19 mouse cellular contexts compared by ENCODE assay signal in the genomic region with DNA sequence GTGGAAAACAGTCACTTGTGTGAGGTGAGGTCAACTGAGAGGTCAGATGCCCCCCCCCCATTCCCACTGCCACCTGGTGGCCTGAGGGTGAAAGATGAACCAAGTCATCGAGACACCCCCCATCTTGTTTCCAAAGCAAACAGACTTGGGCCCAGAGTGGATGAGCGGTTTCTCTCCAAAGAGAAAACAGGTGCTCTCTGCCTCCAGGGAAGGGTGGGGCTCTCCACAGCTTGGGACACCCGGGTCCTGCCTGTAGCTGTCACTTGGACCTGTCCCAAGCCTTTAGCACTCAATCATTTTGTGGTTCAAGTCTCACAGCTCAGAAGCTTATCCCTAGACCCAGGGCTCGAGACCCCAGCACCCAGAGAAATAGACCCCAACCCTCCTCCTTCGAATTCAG. TPM values are rescaled to one million over a fixed set of nuclear protein-coding genes. Genes with fewer than 3 reads are reported as not detected.
DNase-seq lines count a peak whose midpoint lies in the region; ATAC-seq and TF ChIP-seq lines count a peak whose summit lies in the region.
"Had no signal": no experiment of that assay in that cellular context is flagged by ENCODE, and none has a peak within 500 bp of the region (broad histone marks: within the 10 kb centered on the region; RNA-seq: fewer than 3 reads in every experiment).

No protein-coding gene starts in this region.

- H3K9me3 ChIP-seq in hindbrain, postnatal 0 days (ENCODE audit: low read length) = no peaks in the 10 kb centered on the region
- no peaks in the 10 kb centered on the region for H3K9me3 ChIP-seq in hindbrain, embryonic 10.5 days
- H3K9me3 ChIP-seq in midbrain, embryonic 11.5 days (ENCODE audit: control insufficient read depth, low read length) = no peaks in the 10 kb centered on the region
- no peaks in the 10 kb centered on the region for H3K9me3 ChIP-seq in midbrain, postnatal 0 days (ENCODE audit: low read length)
- H3K9me3 ChIP-seq: embryonic facial prominence, embryonic 15.5 days; forebrain, embryonic 10.5 days; G1E; limb, embryonic 15.5 days; liver, embryonic 15.5 days; neural tube, embryonic 15.5 days had no signal

- 82% methylated on average over 5 of the region's 5 CpGs for WGBS in hindbrain, postnatal 0 days
- 75% methylated on average over 5 of the region's 5 CpGs for WGBS in hindbrain, embryonic 10.5 days
- WGBS in midbrain, embryonic 11.5 days = 81% methylated on average over 5 of the region's 5 CpGs
- 80% methylated on average over 5 of the region's 5 CpGs for WGBS in midbrain, postnatal 0 days

- no peak overlapping the region for H3K9ac ChIP-seq in hindbrain, postnatal 0 days (replicated peaks; ENCODE audit: low read length)
- H3K9ac ChIP-seq in midbrain, embryonic 11.5 days (ENCODE audit: low read length) = no peak overlapping the region
- H3K9ac ChIP-seq in midbrain, postnatal 0 days (replicated peaks; ENCODE audit: low read length, poor library complexity, severe bottlenecking) = no peak overlapping the region
- H3K9ac ChIP-seq: embryonic facial prominence, embryonic 15.5 days; forebrain, postnatal 0 days; limb, embryonic 15.5 days; liver, embryonic 15.5 days; neural tube, embryonic 15.5 days had no signal

- H3K4me1 ChIP-seq in hindbrain, postnatal 0 days (ENCODE audit: insufficient read depth, low read length) = no peaks in the 10 kb centered on the region
- 0 out of 2 replicates have a peak, but pooled peaks cover 7% of the 10 kb centered on the region for H3K4me1 ChIP-seq in hindbrain, embryonic 10.5 days (replicated peaks)
- no peaks in the 10 kb centered on the region for H3K4me1 ChIP-seq in midbrain, embryonic 11.5 days (ENCODE audit: control insufficient read depth, insufficient read depth, low read length)
- H3K4me1 ChIP-seq in midbrain, postnatal 0 days (ENCODE audit: insufficient read depth, low read length) = no peaks in the 10 kb centered on the region

- no peak overlapping the region for H3K27ac ChIP-seq in hindbrain, postnatal 0 days
- no peak overlapping the region for H3K27ac ChIP-seq in hindbrain, embryonic 10.5 days
- H3K27ac ChIP-seq in midbrain, embryonic 11.5 days (ENCODE audit: low read depth, low read length) = no peak overlapping the region
- no peak overlapping the region for H3K27ac ChIP-seq in midbrain, postnatal 0 days (ENCODE audit: low read depth, low read length)
- H3K27ac ChIP-seq: embryonic facial prominence, embryonic 15.5 days; forebrain, embryonic 10.5 days; limb, embryonic 15.5 days; liver, embryonic 15.5 days; neural tube, embryonic 15.5 days had no signal

- intact Hi-C loops in gastrocnemius, postnatal 36 days (cut with DNase I) = no loop called here

- peak; percentile 34 for DNase-seq in gastrocnemius, adult 18-20 months (ENCODE audit: low spot score)
- DNase-seq in gastrocnemius, postnatal 36 days = no peak
- DNase-seq in hindbrain, postnatal 0 days (ENCODE audit: low spot score) = no peak
- DNase-seq in hindbrain, embryonic 10.5 days (ENCODE audit: low spot score) = no peak
- DNase-seq in midbrain, embryonic 11.5 days (ENCODE audit: low spot score, missing footprints) = peak; percentile 4
- DNase-seq in midbrain, postnatal 0 days (ENCODE audit: low spot score) = no peak
- DNase-seq in urinary bladder, adult 18-20 months (ENCODE audit: low spot score in 2 of 2) = no peak
- DNase-seq: cerebellum, adult 11-12 months had no signal

- H3K36me3 ChIP-seq in hindbrain, postnatal 0 days (ENCODE audit: insufficient read depth, low read length) = no peaks in the 10 kb centered on the region
- no peaks in the 10 kb centered on the region for H3K36me3 ChIP-seq in hindbrain, embryonic 10.5 days
- no peaks in the 10 kb centered on the region for H3K36me3 ChIP-seq in midbrain, embryonic 11.5 days (ENCODE audit: control insufficient read depth, insufficient read depth, low read length)
- H3K36me3 ChIP-seq in midbrain, postnatal 0 days (ENCODE audit: insufficient read depth, low read length) = no peaks in the 10 kb centered on the region
- H3K36me3 ChIP-seq in myocyte (ENCODE audit: control insufficient read depth, insufficient read depth) = no peaks in the 10 kb centered on the region
- H3K36me3 ChIP-seq: embryonic facial prominence, embryonic 15.5 days; forebrain, embryonic 10.5 days; G1E; limb, embryonic 15.5 days; liver, embryonic 15.5 days; neural tube, embryonic 15.5 days had no signal

- H3K79me2 ChIP-seq in myocyte (ENCODE audit: control insufficient read depth, insufficient read depth) = no peaks in the 10 kb centered on the region

- ATAC-seq in hindbrain, postnatal 0 days = no peak
- no peak for ATAC-seq in midbrain, embryonic 11.5 days (ENCODE audit: low FRiP score)
- no peak for ATAC-seq in midbrain, postnatal 0 days (ENCODE audit: low FRiP score)

- no peak overlapping the region for H3K4me3 ChIP-seq in hindbrain, postnatal 0 days (ENCODE audit: low read length)
- H3K4me3 ChIP-seq in hindbrain, embryonic 10.5 days = no peak overlapping the region
- H3K4me3 ChIP-seq in midbrain, embryonic 11.5 days (ENCODE audit: low read depth, low read length) = no peak overlapping the region
- H3K4me3 ChIP-seq in midbrain, postnatal 0 days (ENCODE audit: low read depth, low read length) = no peak overlapping the region
- no peak overlapping the region for H3K4me3 ChIP-seq in myocyte
- H3K4me3 ChIP-seq: embryonic facial prominence, embryonic 15.5 days; limb, embryonic 15.5 days; liver, embryonic 15.5 days; neural tube, embryonic 15.5 days had no signal

- no peak overlapping the region for H3K4me2 ChIP-seq in hindbrain, postnatal 0 days (ENCODE audit: low read depth, low read length)
- no peak overlapping the region for H3K4me2 ChIP-seq in midbrain, embryonic 11.5 days
- H3K4me2 ChIP-seq in midbrain, postnatal 0 days (ENCODE audit: low read depth, low read length, poor library complexity, severe bottlenecking) = no peak overlapping the region
- H3K4me2 ChIP-seq in myocyte (ENCODE audit: low read depth) = peak overlapping the region; percentile 52

- no peaks in the 10 kb centered on the region for H3K27me3 ChIP-seq in hindbrain, postnatal 0 days (ENCODE audit: insufficient read depth, low read length)
- H3K27me3 ChIP-seq in hindbrain, embryonic 10.5 days (ENCODE audit: insufficient read depth, poor library complexity, severe bottlenecking) = no peaks in the 10 kb centered on the region
- H3K27me3 ChIP-seq in midbrain, embryonic 11.5 days (ENCODE audit: control insufficient read depth, insufficient read depth, low read length) = no peaks in the 10 kb centered on the region
- H3K27me3 ChIP-seq in midbrain, postnatal 0 days (ENCODE audit: insufficient read depth, low read length) = no peaks in the 10 kb centered on the region
- no peaks in the 10 kb centered on the region for H3K27me3 ChIP-seq in myocyte (ENCODE audit: control insufficient read depth, insufficient read depth, insufficient read length)
- H3K27me3 ChIP-seq: embryonic facial prominence, embryonic 15.5 days; limb, embryonic 15.5 days; liver, embryonic 15.5 days had no signal

- TF ChIP-seq CTCF in hindbrain, postnatal 0 days (IDR thresholded peaks at IDR 0.05; ENCODE audit: low read depth) = 0 out of 2 replicates have a peak, but pooled peaks have one; percentile 6
- TF ChIP-seq CTCF in midbrain, postnatal 0 days (IDR thresholded peaks at IDR 0.05) = no peak

- TF ChIP-seq POLR2A in myocyte (IDR thresholded peaks at IDR 0.05; ENCODE audit: insufficient read length, low read depth) = no peak

- H3ac ChIP-seq in myocyte (ENCODE audit: control insufficient read depth, insufficient read length) = no peak overlapping the region

RNA-seq across cellular contexts. Expression of a gene that starts 0.7 kb away (rescaled TPM):
- total RNA-seq in gastrocnemius, adult 18-20 months (2021) = 100 to 1,000 TPM in 1 of 2 experiments, 10 to 100 TPM in 1; 37.4 to 119 TPM
- 10 to 100 TPM; 30.5 to 35.8 TPM for total RNA-seq in gastrocnemius, postnatal 36 days (2021)
- total RNA-seq in hindbrain, postnatal 0 days (2014; rRNA removed) = 0.31 TPM in 1 of 2 replicates, not detected in the other
- not detected in 2 replicates for polyA plus RNA-seq in hindbrain, postnatal 0 days (2015; fragmentation: Nextera tagmentation; extraction: Ambion mirVana)
- not detected in 2 replicates for polyA plus RNA-seq in hindbrain, embryonic 10.5 days (2016; fragmentation: Nextera tagmentation; extraction: Ambion mirVana)
- not detected in 2 replicates for polyA plus RNA-seq in midbrain, embryonic 11.5 days (2014; fragmentation: Nextera tagmentation; extraction: Ambion mirVana)
- total RNA-seq in midbrain, postnatal 0 days (2014; rRNA removed) = 0.49 TPM in 1 of 2 replicates, not detected in the other
- polyA plus RNA-seq in midbrain, postnatal 0 days (2015; fragmentation: Nextera tagmentation; extraction: Ambion mirVana) = 0.20 TPM in 1 of 2 replicates, not detected in the other
- polyA plus RNA-seq in myocyte (2012; fragmentation: generic; extraction: Trizol) = 7.1 TPM
- total RNA-seq: forebrain, postnatal 0 days; layer of hippocampus, postnatal 14 days; megakaryocyte progenitor cell, adult 5-6 weeks had no signal
- polyA plus RNA-seq: CD4-positive, CD25-positive, alpha-beta regulatory T cell, adult 4 months; forebrain, postnatal 0 days; G1E; liver, embryonic 15.5 days had no signal

RNA-seq across cellular contexts. Expression of a gene that starts 7.4 kb away (rescaled TPM):
- total RNA-seq in gastrocnemius, adult 18-20 months (2021) = 10 to 100 TPM in 1 of 2 experiments, 1 to 10 TPM in 1; 1.8 to 15.5 TPM
- total RNA-seq in gastrocnemius, postnatal 36 days (2021) = 1 to 10 TPM; 1.6 to 1.7 TPM
- 0.31 and 0.72 TPM in 2 replicates for total RNA-seq in hindbrain, postnatal 0 days (2014; rRNA removed)
- 0.23 and 0.31 TPM in 2 replicates for polyA plus RNA-seq in hindbrain, postnatal 0 days (2015; fragmentation: Nextera tagmentation; extraction: Ambion mirVana)
- polyA plus RNA-seq in hindbrain, embryonic 10.5 days (2016; fragmentation: Nextera tagmentation; extraction: Ambion mirVana) = 0.10 TPM in 1 of 2 replicates, not detected in the other
- polyA plus RNA-seq in midbrain, embryonic 11.5 days (2014; fragmentation: Nextera tagmentation; extraction: Ambion mirVana) = not detected in 2 replicates
- total RNA-seq in midbrain, postnatal 0 days (2014; rRNA removed) = 0.49 and 1.8 TPM in 2 replicates
- 0.45 and 0.46 TPM in 2 replicates for polyA plus RNA-seq in midbrain, postnatal 0 days (2015; fragmentation: Nextera tagmentation; extraction: Ambion mirVana)
- 0.34 TPM for polyA plus RNA-seq in myocyte (2012; fragmentation: generic; extraction: Trizol)
- total RNA-seq: megakaryocyte progenitor cell, adult 5-6 weeks had no signal
- polyA plus RNA-seq: CD4-positive, CD25-positive, alpha-beta regulatory T cell, adult 4 months; forebrain, embryonic 10.5 days; G1E; limb, embryonic 15.5 days; liver, embryonic 15.5 days had no signal

RNA-seq across cellular contexts. Expression of a gene that starts 32.4 kb away (rescaled TPM):
- 10 to 100 TPM in 1 of 2 experiments, 1 to 10 TPM in 1; 8.7 to 13.9 TPM for total RNA-seq in gastrocnemius, adult 18-20 months (2021)
- 1 to 10 TPM; 7.8 to 9.5 TPM for total RNA-seq in gastrocnemius, postnatal 36 days (2021)
- total RNA-seq in hindbrain, postnatal 0 days (2014; rRNA removed) = 65.7 and 113 TPM in 2 replicates
- 37.4 and 40.2 TPM in 2 replicates for polyA plus RNA-seq in hindbrain, postnatal 0 days (2015; fragmentation: Nextera tagmentation; extraction: Ambion mirVana)
- polyA plus RNA-seq in hindbrain, embryonic 10.5 days (2016; fragmentation: Nextera tagmentation; extraction: Ambion mirVana) = 31.8 and 43.1 TPM in 2 replicates
- 41.1 and 41.7 TPM in 2 replicates for polyA plus RNA-seq in midbrain, embryonic 11.5 days (2014; fragmentation: Nextera tagmentation; extraction: Ambion mirVana)
- total RNA-seq in midbrain, postnatal 0 days (2014; rRNA removed) = 53.2 and 54.3 TPM in 2 replicates
- 43.1 and 43.3 TPM in 2 replicates for polyA plus RNA-seq in midbrain, postnatal 0 days (2015; fragmentation: Nextera tagmentation; extraction: Ambion mirVana)
- 16.3 TPM for polyA plus RNA-seq in myocyte (2012; fragmentation: generic; extraction: Trizol)

RNA-seq across cellular contexts. Expression of a gene that starts 37.9 kb away (rescaled TPM):
- total RNA-seq in gastrocnemius, adult 18-20 months (2021) = 1 to 10 TPM; 3.9 to 4.7 TPM
- total RNA-seq in gastrocnemius, postnatal 36 days (2021) = 10 to 100 TPM in 1 of 2 experiments, 1 to 10 TPM in 1; 8.8 to 11.1 TPM
- 2.5 and 2.8 TPM in 2 replicates for total RNA-seq in hindbrain, postnatal 0 days (2014; rRNA removed)
- polyA plus RNA-seq in hindbrain, postnatal 0 days (2015; fragmentation: Nextera tagmentation; extraction: Ambion mirVana) = 0.77 and 1.0 TPM in 2 replicates
- polyA plus RNA-seq in hindbrain, embryonic 10.5 days (2016; fragmentation: Nextera tagmentation; extraction: Ambion mirVana) = 1.0 and 1.7 TPM in 2 replicates
- polyA plus RNA-seq in midbrain, embryonic 11.5 days (2014; fragmentation: Nextera tagmentation; extraction: Ambion mirVana) = 1.0 and 1.6 TPM in 2 replicates
- 1.9 and 3.4 TPM in 2 replicates for total RNA-seq in midbrain, postnatal 0 days (2014; rRNA removed)
- 1.2 and 1.6 TPM in 2 replicates for polyA plus RNA-seq in midbrain, postnatal 0 days (2015; fragmentation: Nextera tagmentation; extraction: Ambion mirVana)
- 13.6 TPM for polyA plus RNA-seq in myocyte (2012; fragmentation: generic; extraction: Trizol)
- total RNA-seq: megakaryocyte progenitor cell, adult 5-6 weeks had no signal

RNA-seq across cellular contexts. Expression of a gene that starts 41.7 kb away (rescaled TPM):
- 1 to 10 TPM; 3.2 to 4.6 TPM for total RNA-seq in gastrocnemius, adult 18-20 months (2021)
- 1 to 10 TPM; 2.5 to 3.2 TPM for total RNA-seq in gastrocnemius, postnatal 36 days (2021)
- 24.2 and 32.3 TPM in 2 replicates for total RNA-seq in hindbrain, postnatal 0 days (2014; rRNA removed)
- 27.5 and 29.4 TPM in 2 replicates for polyA plus RNA-seq in hindbrain, postnatal 0 days (2015; fragmentation: Nextera tagmentation; extraction: Ambion mirVana)
- 5.2 and 9.6 TPM in 2 replicates for polyA plus RNA-seq in hindbrain, embryonic 10.5 days (2016; fragmentation: Nextera tagmentation; extraction: Ambion mirVana)
- polyA plus RNA-seq in midbrain, embryonic 11.5 days (2014; fragmentation: Nextera tagmentation; extraction: Ambion mirVana) = 8.0 and 10.4 TPM in 2 replicates
- total RNA-seq in midbrain, postnatal 0 days (2014; rRNA removed) = 44.8 and 49.7 TPM in 2 replicates
- polyA plus RNA-seq in midbrain, postnatal 0 days (2015; fragmentation: Nextera tagmentation; extraction: Ambion mirVana) = 33.2 and 35.9 TPM in 2 replicates
- 3.1 TPM for polyA plus RNA-seq in myocyte (2012; fragmentation: generic; extraction: Trizol)

Comparison
In these comparisons a context has a peak if more than half of its experiments do, and no peak if none do; other contexts are left out.
1. DNase-seq: peak in gastrocnemius, adult 18-20 months (single experiment) and midbrain, embryonic 11.5 days (single experiment); none in gastrocnemius, postnatal 36 days (0 of 2), hindbrain, postnatal 0 days (single experiment), hindbrain, embryonic 10.5 days (single experiment), midbrain, postnatal 0 days (single experiment) and urinary bladder, adult 18-20 months (0 of 2).